In the genomic region with DNA sequence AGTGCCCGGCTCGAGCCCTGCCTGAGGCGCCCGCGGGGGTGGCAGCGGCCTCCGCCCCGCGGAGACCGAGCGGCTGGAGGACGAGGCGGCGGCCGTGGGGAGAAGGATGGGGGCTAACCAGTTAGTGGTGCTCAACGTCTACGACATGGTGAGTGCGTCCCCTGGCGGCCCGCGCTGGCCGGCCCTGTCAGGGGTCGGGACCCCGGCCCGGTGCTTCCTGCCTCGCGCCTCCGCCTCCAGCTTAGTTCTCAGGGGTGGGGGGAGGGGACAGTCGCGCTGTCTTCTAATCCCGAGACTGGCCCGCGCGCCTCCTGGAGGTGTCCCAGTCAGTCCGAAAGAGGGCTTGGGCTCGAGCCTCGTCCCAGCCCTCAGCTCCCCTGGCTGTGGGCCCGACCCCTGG, we compare ENCODE assay signal across 8 mouse cellular contexts. TPM values are rescaled to one million over a fixed set of nuclear protein-coding genes. Genes with fewer than 3 reads are reported as not detected.
DNase-seq lines count a peak whose midpoint lies in the region; ATAC-seq and TF ChIP-seq lines count a peak whose summit lies in the region.
"Not testable (repeated sequence)": the region's sequence is repeated elsewhere in the genome, so short reads cannot be mapped to it uniquely, and the experiment has no call there.

No protein-coding gene starts in this region.

- not testable (repeated sequence) for TF ChIP-seq RAD21 in MEL (IDR thresholded peaks at IDR 0.05; ENCODE audit: low read depth, low read length)

- ATAC-seq in hindbrain, embryonic 16.5 days = peak; percentile 58
- ATAC-seq in limb, embryonic 12.5 days (ENCODE audit: insufficient number of reproducible peaks, insufficient read depth, low FRiP score, low TSS enrichment, low read depth) = peak; percentile 75
- peak; percentile 26 for ATAC-seq in megakaryocyte, adult 5-6 weeks (ENCODE audit: poor library complexity, severe bottlenecking)
- peak; percentile 68 for ATAC-seq in neural tube, embryonic 13.5 days (ENCODE audit: low read depth)

- H3K36me3 ChIP-seq in MEL (ENCODE audit: control insufficient read depth in 1 of 2, insufficient read depth in 2 of 2, low read length in 2 of 2) = peaks cover 0 to 18% of the 10 kb centered on the region in 2 experiments; a peak in 2 of 4 replicates
- not testable (repeated sequence) for H3K36me3 ChIP-seq in hindbrain, embryonic 16.5 days (ENCODE audit: control insufficient read depth, insufficient read depth, low read length); limb, embryonic 12.5 days; neural tube, embryonic 13.5 days

- 0 out of 4 replicates have a peak, but pooled peaks of 1 of the 2 experiments have one; percentile 22 for TF ChIP-seq POLR2A in MEL (IDR thresholded peaks at IDR 0.05; ENCODE audit: control insufficient read depth in 1 of 2, insufficient read depth in 1 of 2, low read depth in 1 of 2, low read length in 2 of 2, poor library complexity in 1 of 2)

- H3K27ac ChIP-seq in MEL (ENCODE audit: control insufficient read depth, low read depth, low read length) = not testable (repeated sequence)
- H3K27ac ChIP-seq in hindbrain, embryonic 16.5 days (ENCODE audit: low read depth, low read length) = peak overlapping the region; percentile 77
- H3K27ac ChIP-seq in limb, embryonic 12.5 days = 0 out of 2 replicates have a peak overlapping the region, but pooled peaks have one; percentile 45
- H3K27ac ChIP-seq in neural tube, embryonic 13.5 days (replicated peaks) = peak overlapping the region; percentile 74

- peak overlapping the region; percentile 54 to 62; a peak in 3 of 4 replicates for H3K4me3 ChIP-seq in MEL (ENCODE audit: control insufficient read depth in 1 of 2, insufficient read depth in 1 of 2, low read depth in 2 of 2, low read length in 2 of 2)
- H3K4me3 ChIP-seq in hindbrain, embryonic 16.5 days (ENCODE audit: low read length) = peak overlapping the region; percentile 64
- H3K4me3 ChIP-seq in limb, embryonic 12.5 days (replicated peaks) = peak overlapping the region; percentile 61
- peak overlapping the region; percentile 64 for H3K4me3 ChIP-seq in neural tube, embryonic 13.5 days

- not testable (repeated sequence) for H3K27me3 ChIP-seq in MEL (ENCODE audit: control insufficient read depth in 1 of 2, insufficient read depth in 2 of 2, low read length in 2 of 2); hindbrain, embryonic 16.5 days (replicated peaks; ENCODE audit: control insufficient read depth, insufficient read depth, low read length); limb, embryonic 12.5 days; neural tube, embryonic 13.5 days

- not testable (repeated sequence) for H3K4me1 ChIP-seq in MEL (ENCODE audit: control insufficient read depth in 1 of 2, insufficient read depth in 2 of 2, low read length in 2 of 2); hindbrain, embryonic 16.5 days (ENCODE audit: control insufficient read depth, insufficient read depth, low read depth, low read length); limb, embryonic 12.5 days (replicated peaks)
- peaks cover 16% of the 10 kb centered on the region for H3K4me1 ChIP-seq in neural tube, embryonic 13.5 days (replicated peaks)

- TF ChIP-seq CTCF in MEL (IDR thresholded peaks at IDR 0.05 in 2 of 3, conservative IDR thresholded peaks at IDR 0.05 in 1 of 3; ENCODE audit: control insufficient read depth in 1 of 3, insufficient read depth in 1 of 3, low read depth in 2 of 3, low read length in 3 of 3, poor library complexity in 1 of 3, severe bottlenecking in 1 of 3) = peak in 1 of 3 experiments; percentile 48; a peak in 3 of 6 replicates

- not testable (repeated sequence) for TF ChIP-seq EP300 in MEL (IDR thresholded peaks at IDR 0.05; ENCODE audit: low read depth in 1 of 2, low read length in 2 of 2)

- DNase-seq in MEL (ENCODE audit: low read depth, low spot score) = peak; percentile 64
- DNase-seq in embryo, embryonic 9.5 days (ENCODE audit: extremely low spot score) = peak; percentile 88
- peak; percentile 24 for DNase-seq in forelimb bud, embryonic 11.5 days (ENCODE audit: low read depth, low spot score)
- DNase-seq in thymus, postnatal 25 days = peak; percentile 88

- H3K9me3 ChIP-seq in MEL (replicated peaks; ENCODE audit: insufficient read depth, low read length); hindbrain, embryonic 16.5 days (ENCODE audit: control insufficient read depth, low read length); limb, embryonic 12.5 days; neural tube, embryonic 13.5 days: not testable (repeated sequence)

- not testable (repeated sequence) for H3K79me2 ChIP-seq in MEL (ENCODE audit: control insufficient read depth, insufficient read depth, low read length, poor library complexity)

- H3K4me2 ChIP-seq in hindbrain, embryonic 16.5 days (ENCODE audit: low read length) = peak overlapping the region; percentile 38
- H3K4me2 ChIP-seq in limb, embryonic 12.5 days = peak overlapping the region; percentile 52
- peak overlapping the region; percentile 48 for H3K4me2 ChIP-seq in neural tube, embryonic 13.5 days

- 0% methylated on average over 17 of the region's 38 CpGs for WGBS in hindbrain, embryonic 16.5 days
- under 1% methylated on average over 28 of the region's 38 CpGs for WGBS in limb, embryonic 12.5 days
- under 1% methylated on average over 28 of the region's 38 CpGs for WGBS in neural tube, embryonic 13.5 days

- peak overlapping the region; percentile 59 for H3K9ac ChIP-seq in MEL (ENCODE audit: control insufficient read depth, low read depth, low read length, poor library complexity, severe bottlenecking)
- H3K9ac ChIP-seq in hindbrain, embryonic 16.5 days (ENCODE audit: low read depth, low read length) = peak overlapping the region; percentile 78
- peak overlapping the region; percentile 48; the same call in 1 of the 2 replicates for H3K9ac ChIP-seq in limb, embryonic 12.5 days (replicated peaks)
- peak overlapping the region; percentile 66 for H3K9ac ChIP-seq in neural tube, embryonic 13.5 days

RNA-seq across cellular contexts. Expression of gene Desi2, which starts 0.6 kb away (rescaled TPM):
- total RNA-seq in MEL (2012; rRNA removed) = 16.4 and 16.9 TPM in 2 replicates
- polyA plus RNA-seq in MEL (2012; ENCODE audit: insufficient read depth in 1 of 2, insufficient read length in 2 of 2, low read depth in 1 of 2, low replicate concordance in 2 of 2, missing spikeins in 1 of 2) = 10 to 100 TPM in 1 of 2 experiments, not detected in 1; 22.3 TPM
- polyA plus RNA-seq in hindbrain, embryonic 16.5 days (2015; fragmentation: Nextera tagmentation; extraction: Ambion mirVana) = 20.1 and 21.0 TPM in 2 replicates
- polyA plus RNA-seq in limb, embryonic 12.5 days (2016; fragmentation: Nextera tagmentation; extraction: Ambion mirVana) = 19.0 and 22.1 TPM in 2 replicates
- total RNA-seq in megakaryocyte, adult 5-6 weeks (2015) = 7.8 and 13.8 TPM in 2 replicates
- total RNA-seq in megakaryocyte, adult 5-6 weeks (2017) = 10.2 and 12.6 TPM in 2 replicates
- 21.8 and 24.6 TPM in 2 replicates for polyA plus RNA-seq in neural tube, embryonic 13.5 days (2015; fragmentation: Nextera tagmentation; extraction: Ambion mirVana)

Comparison
In these comparisons a context has a peak if more than half of its experiments do, and no peak if none do; other contexts are left out.
1. DNase-seq: peak in every context shown above with its lines; median percentile 88 in embryo, embryonic 9.5 days; 88 in thymus, postnatal 25 days; 64 in MEL; 24 in forelimb bud, embryonic 11.5 days.